Mouse (Mus musculus) embryo, embryonic 9.5 days (tissue): ENCODE data around the gene Snx30.
A peak's percentile ranks its signal among the peaks of the same experiment; 100 is the strongest.

Experiments used
- DNase-seq: peaks from one replicate; pipeline ENCODE4 v3.0.0-alpha.2; 2017; ENCODE audit errors: extremely low spot score

Snx30 gene

GRCm38 (mm10) chr4:59794116-59794515 is 11.5 kb upstream of the Snx30 start:
- no peak for DNase-seq

- DNase-seq: no peak
These were observed 9.7 kb upstream of the Snx30 start for GRCm38 (mm10) chr4:59795788-59796455.

- no peak for DNase-seq
These were observed 5.5 kb upstream of the Snx30 start for GRCm38 (mm10) chr4:59800181-59800580.

- DNase-seq: no peak
These were observed 4.2 kb upstream of the Snx30 start, which contains the start of gene Inip for GRCm38 (mm10) chr4:59801489-59801888. Gene Inip (minus strand): TSS chr4:59801589.

GRCm38 (mm10) chr4:59802107-59802506 is 3.5 kb upstream of the Snx30 start:
- DNase-seq: no peak

GRCm38 (mm10) chr4:59802792-59803191 is 2.8 kb upstream of the Snx30 start:
- DNase-seq: no peak

GRCm38 (mm10) chr4:59803358-59803757 is 2.3 kb upstream of the Snx30 start:
- DNase-seq: no peak

GRCm38 (mm10) chr4:59804754-59805153 is 886 bp upstream of the Snx30 start:
- no peak for DNase-seq

GRCm38 (mm10) chr4:59805968-59806878 is 583 bp downstream of the Snx30 start:
- DNase-seq: peak; percentile 68

GRCm38 (mm10) chr4:59806879-59807195 is 1.2 kb downstream of the Snx30 start:
- no peak for DNase-seq

- DNase-seq: no peak
These were observed 1.9 kb downstream of the Snx30 start for GRCm38 (mm10) chr4:59807521-59807920.

- DNase-seq: no peak
These were observed 2.8 kb downstream of the Snx30 start for GRCm38 (mm10) chr4:59808396-59808795.

GRCm38 (mm10) chr4:59814094-59814493 is 8.5 kb downstream of the Snx30 start:
- no peak for DNase-seq

GRCm38 (mm10) chr4:59815121-59815810 is 9.6 kb downstream of the Snx30 start:
- DNase-seq: no peak

- DNase-seq: no peak
These were observed 10.4 kb downstream of the Snx30 start for GRCm38 (mm10) chr4:59816016-59816415.

GRCm38 (mm10) chr4:59816477-59816876 is 10.8 kb downstream of the Snx30 start:
- no peak for DNase-seq

- no peak for DNase-seq
These were observed 12.2 kb downstream of the Snx30 start for GRCm38 (mm10) chr4:59817790-59818189.

GRCm38 (mm10) chr4:59818498-59818897 is 12.9 kb downstream of the Snx30 start:
- no peak for DNase-seq

GRCm38 (mm10) chr4:59819054-59819472 is 13.4 kb downstream of the Snx30 start:
- no peak for DNase-seq

GRCm38 (mm10) chr4:59819477-59820022 is 13.9 kb downstream of the Snx30 start:
- DNase-seq: no peak

GRCm38 (mm10) chr4:59821516-59821915 is 15.9 kb downstream of the Snx30 start:
- DNase-seq: no peak

GRCm38 (mm10) chr4:59822119-59822518 is 16.5 kb downstream of the Snx30 start:
- DNase-seq: no peak
